Mouse (Mus musculus): Measurements from ENCODE around the gene Gm20605.
"Not testable (repeated sequence)": the region's sequence is repeated elsewhere in the genome, so short reads cannot be mapped to it uniquely, and the experiment has no call there.

The Gm20605 gene

DNA sequence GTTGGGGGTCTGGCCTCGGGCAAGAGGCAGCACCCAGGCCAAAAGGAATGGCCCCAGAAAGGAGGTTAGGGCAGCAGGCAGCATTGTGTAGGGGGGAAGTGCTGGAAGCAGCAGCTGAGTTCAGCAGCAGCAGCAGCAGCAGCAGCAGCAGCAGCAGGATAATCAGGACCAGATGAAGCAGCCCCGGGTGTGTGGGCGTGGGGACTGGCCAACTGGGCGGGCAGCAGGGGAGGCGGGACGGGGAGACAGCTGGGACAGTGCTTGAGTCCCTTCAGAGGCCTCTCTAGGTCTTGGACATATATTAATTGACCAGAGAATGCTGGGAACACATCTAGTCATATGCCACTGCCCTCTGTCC is 17.8 kb upstream of the Gm20605 start:
- in situ Hi-C loops (cut with MboI; ENCODE audit: low sequenced_read_pairs): no loop called here

- in situ Hi-C loops (cut with MboI; ENCODE audit: low sequenced_read_pairs): no loop called here
These were observed 15.9 kb upstream of the Gm20605 start for GRCm38 (mm10) chr5:137613076-137613475.

DNA sequence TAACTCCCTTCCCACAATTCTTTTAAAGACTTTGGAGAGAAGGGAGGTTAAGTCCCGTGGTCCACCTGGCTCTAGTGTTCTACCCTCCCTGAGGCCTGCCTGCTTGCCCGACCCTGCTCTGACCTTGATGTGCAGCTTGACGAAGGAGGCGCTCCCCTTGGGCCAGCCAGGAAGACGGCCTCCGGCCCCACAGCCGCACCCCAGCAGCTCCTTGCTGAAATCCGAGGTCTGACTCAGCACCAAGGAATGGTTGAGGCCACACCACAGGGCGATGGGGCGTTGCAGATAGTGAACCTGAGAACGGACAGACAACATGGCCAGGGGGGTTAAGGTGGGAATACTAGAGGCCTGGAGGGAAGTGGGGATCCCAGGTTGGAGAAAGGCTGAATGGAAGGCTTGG is 15.4 kb upstream of the Gm20605 start, which contains the start of gene Pcolce:
TSS of gene Pcolce (minus strand) at position 235 of the 400 bp plus-strand sequence.
- in situ Hi-C loops (cut with MboI; ENCODE audit: low sequenced_read_pairs): no loop called here

DNA sequence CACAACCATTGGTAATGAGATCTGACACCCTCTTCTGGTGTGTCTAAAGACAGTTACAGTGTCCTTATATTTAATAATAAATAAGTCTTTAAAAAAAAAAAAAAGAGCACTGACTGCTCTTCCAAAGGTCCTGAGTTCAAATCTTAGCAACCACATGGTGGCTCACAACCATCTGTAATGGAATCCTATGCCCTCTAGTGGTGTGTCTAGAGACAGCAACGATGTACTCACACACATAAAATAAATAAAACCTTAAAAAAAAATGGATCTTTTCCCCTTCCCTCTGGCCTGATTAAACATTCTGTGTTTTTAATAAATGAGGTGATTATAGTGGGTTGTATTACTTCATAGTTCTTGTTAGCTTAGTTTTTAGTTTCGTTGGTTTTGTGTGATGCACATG is 14.1 kb upstream of the Gm20605 start:
- in situ Hi-C loops (cut with MboI; ENCODE audit: low sequenced_read_pairs): not testable (repeated sequence)

- in situ Hi-C loops (cut with MboI; ENCODE audit: low sequenced_read_pairs): no loop called here
These were observed 13.6 kb upstream of the Gm20605 start for GRCm38 (mm10) chr5:137615347-137615746.

GRCm38 (mm10) chr5:137623937-137624530 is 4.9 kb upstream of the Gm20605 start:
- in situ Hi-C loops (cut with MboI; ENCODE audit: low sequenced_read_pairs): no loop called here

DNA sequence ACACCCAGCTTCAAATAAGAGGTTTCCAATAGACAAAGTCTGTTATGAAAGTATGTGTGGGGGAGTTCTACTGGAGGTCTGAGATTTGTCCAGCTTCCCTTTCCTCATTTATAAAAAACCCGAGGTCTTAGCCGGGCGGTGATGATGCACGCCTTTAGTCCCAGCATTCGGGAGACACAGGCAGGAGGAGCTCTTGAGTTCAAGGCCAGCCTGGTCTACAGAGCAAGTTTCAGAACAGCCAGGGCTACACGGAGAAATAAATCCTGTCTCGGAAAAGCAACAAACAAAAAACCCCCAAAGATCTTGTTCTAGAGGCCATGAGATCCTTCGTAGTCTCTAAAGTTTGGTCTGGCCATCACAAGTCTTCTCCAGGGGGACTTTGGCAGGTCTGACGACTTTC is 984 bp upstream of the Gm20605 start:
- in situ Hi-C loops (cut with MboI; ENCODE audit: low sequenced_read_pairs): no loop called here

GRCm38 (mm10) chr5:137629306-137629721 is 339 bp downstream of the Gm20605 start:
- in situ Hi-C loops (cut with MboI; ENCODE audit: low sequenced_read_pairs): no loop called here

GRCm38 (mm10) chr5:137629906-137630545 is 1.1 kb downstream of the Gm20605 start:
- in situ Hi-C loops (cut with MboI; ENCODE audit: low sequenced_read_pairs): no loop called here

- in situ Hi-C loops (cut with MboI; ENCODE audit: low sequenced_read_pairs): no loop called here
These were observed 1.6 kb downstream of the Gm20605 start for GRCm38 (mm10) chr5:137630602-137631001.

GRCm38 (mm10) chr5:137631171-137631570 is 2.2 kb downstream of the Gm20605 start:
- in situ Hi-C loops (cut with MboI; ENCODE audit: low sequenced_read_pairs): no loop called here

GRCm38 (mm10) chr5:137631591-137631990 is 2.6 kb downstream of the Gm20605 start:
- in situ Hi-C loops (cut with MboI; ENCODE audit: low sequenced_read_pairs): no loop called here

DNA sequence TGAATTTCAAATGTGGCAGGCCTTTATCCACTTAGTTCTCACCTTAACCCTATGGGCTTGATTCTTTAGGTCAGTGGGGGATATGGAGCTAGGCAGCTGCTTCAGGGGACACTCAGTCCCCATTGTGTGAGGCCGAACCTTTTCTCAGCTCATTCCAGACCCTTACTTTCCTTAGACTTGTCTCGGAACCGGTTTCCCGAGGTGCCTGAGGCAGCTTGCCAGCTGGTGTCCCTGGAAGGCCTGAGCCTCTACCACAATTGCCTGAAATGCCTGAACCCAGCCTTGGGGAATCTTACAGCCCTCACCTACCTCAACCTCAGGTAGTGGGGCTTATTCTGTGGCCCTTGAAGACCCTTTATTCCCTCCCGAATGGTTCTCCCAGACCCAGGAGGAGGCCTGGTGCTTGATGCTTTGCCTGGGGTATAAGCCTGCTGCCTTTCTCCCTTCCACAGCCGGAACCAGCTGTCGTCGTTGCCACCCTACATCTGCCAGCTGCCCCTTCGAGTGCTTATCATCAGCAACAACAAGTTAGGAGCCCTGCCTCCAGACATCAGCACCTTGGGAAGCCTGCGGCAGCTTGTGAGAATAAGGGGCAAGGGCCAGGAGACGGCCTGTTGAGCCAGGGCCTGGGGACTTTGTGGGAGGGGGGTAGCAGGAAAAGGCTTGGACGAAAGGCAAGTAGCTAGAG is 4.6 kb downstream of the Gm20605 start:
- in situ Hi-C loops (cut with MboI; ENCODE audit: low sequenced_read_pairs): no loop called here

DNA sequence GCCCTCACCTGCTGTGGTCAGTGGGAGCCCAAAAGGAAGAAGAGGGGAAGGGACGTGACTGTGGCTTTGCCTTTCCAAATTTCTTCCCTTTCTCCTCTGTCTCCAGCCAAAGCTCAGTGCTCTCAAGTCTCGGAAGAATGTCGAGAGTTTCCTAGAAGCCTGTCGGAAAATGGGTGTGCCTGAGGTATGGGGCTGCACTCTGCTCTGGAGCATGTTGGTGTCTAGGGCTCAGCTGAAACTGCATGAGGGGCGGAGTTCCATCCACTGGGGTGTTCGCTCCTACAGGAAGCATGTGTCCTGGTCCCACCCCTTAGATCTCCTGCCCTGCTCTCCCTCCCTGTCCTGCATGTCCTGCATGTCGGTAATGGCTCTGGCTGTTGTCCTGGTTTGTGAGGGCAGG is 10.5 kb downstream of the Gm20605 start:
- in situ Hi-C loops (cut with MboI; ENCODE audit: low sequenced_read_pairs): no loop called here

GRCm38 (mm10) chr5:137641054-137641453 is 12.1 kb downstream of the Gm20605 start, which contains the start of gene Sap25:
Gene Sap25, plus strand, starts transcription at chr5:137641334.
- in situ Hi-C loops (cut with MboI; ENCODE audit: low sequenced_read_pairs): no loop called here

DNA sequence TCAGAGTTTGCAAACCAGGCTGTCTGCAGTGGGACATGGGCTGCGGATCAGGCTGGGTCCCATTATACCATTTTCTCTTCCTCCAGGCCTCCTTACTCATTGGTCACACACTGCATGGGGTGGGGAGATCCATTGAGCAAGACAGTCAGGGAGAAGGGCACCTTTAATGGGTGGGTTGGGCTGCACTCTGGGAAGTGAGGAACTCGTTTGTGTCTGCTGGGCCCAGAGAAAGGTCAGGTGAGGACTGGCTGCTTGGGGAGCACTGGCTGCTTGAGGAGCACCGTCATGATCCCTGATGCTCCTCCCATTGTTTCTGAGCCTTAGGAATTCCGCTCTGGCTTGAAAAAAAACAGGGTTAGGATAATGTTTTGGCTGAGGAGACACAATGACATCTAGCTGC is 13.9 kb downstream of the Gm20605 start:
- in situ Hi-C loops (cut with MboI; ENCODE audit: low sequenced_read_pairs): no loop called here

GRCm38 (mm10) chr5:137644484-137644883 is 15.5 kb downstream of the Gm20605 start:
- in situ Hi-C loops (cut with MboI; ENCODE audit: low sequenced_read_pairs): no loop called here

DNA sequence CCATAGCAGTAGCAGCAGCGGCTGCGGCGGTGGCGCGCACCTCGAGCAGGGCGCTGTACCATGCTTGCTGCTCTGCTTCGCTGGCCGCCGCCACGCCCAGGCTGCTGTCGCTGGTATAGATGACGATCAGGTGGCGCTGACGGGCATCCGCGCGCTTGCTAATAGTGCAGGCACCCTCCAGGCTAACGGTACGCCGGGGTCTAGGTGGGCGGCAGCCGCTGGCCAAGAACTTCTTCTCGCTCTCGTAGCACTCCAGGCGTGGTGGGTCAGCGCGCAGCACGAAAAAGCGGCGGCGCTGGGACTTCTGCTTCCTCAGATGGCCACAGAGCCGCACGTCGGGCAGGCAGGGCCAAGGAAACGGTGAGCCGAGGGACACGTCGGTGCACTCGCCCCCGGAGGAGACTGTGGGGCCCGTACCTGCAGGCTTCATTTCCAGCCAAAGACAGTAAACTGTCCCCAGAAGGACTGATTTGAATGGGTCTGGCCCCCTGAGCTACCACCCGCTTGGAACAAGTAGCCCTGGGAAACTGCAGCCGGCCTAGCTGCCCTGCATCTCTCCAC is 16.2 kb downstream of the Gm20605 start:
- in situ Hi-C loops (cut with MboI; ENCODE audit: low sequenced_read_pairs): no loop called here

GRCm38 (mm10) chr5:137645652-137646091 is 16.7 kb downstream of the Gm20605 start, which contains the start of gene Irs3:
Gene Irs3, minus strand, starts transcription at chr5:137645714.
- in situ Hi-C loops (cut with MboI; ENCODE audit: low sequenced_read_pairs): no loop called here

- in situ Hi-C loops (cut with MboI; ENCODE audit: low sequenced_read_pairs): no loop called here
These were observed 19.0 kb downstream of the Gm20605 start for GRCm38 (mm10) chr5:137647827-137648601.

- in situ Hi-C loops (cut with MboI; ENCODE audit: low sequenced_read_pairs): no loop called here
These were observed 20.3 kb downstream of the Gm20605 start for GRCm38 (mm10) chr5:137649251-137649650.
